Mouse (Mus musculus) cerebellum, postnatal 36 days (tissue): ENCODE data around the gene Pxmp4.

ENCODE experiments used
- DNase-seq, 2 experiments: peaks; one replicate each; pipeline ENCODE4 v3.0.0; 2021 to 2022; ENCODE audit warnings: mixed read lengths in 2 of 2

The Pxmp4 gene

GRCm38 (mm10) chr2:154603638-154604153 lies at the start of gene Pxmp4:
TSS of gene Pxmp4 (minus strand) at chr2:154603708.
- DNase-seq, result peak; percentile 99 to 100

DNA sequence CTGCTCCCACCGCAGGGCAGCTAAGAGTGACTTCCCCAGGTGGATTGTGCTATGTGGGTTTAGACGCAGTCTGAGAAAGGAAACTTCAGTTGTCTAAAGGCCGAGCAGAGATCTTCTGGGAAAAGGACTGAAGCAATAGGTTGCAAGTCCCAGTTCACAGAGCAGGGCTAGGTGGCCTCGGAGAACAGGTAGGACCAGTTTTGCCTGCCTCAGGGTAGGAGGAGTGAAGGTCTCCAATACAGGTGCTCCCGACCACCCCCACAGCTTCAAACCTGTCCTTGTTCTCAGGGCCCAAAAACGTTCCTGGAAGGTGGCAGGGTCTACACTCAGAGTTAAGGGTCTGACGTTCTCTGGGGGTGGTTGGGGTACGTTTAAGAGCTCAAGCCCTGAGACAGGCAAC lies 47.9 kb upstream of the Pxmp4 start, which contains the start of gene Chmp4b:
Gene Chmp4b (plus strand): TSS at position 343 of the 400 bp plus-strand sequence.
- no peak for DNase-seq

GRCm38 (mm10) chr2:154650404-154650803 lies 46.9 kb upstream of the Pxmp4 start:
- DNase-seq, result no peak

- DNase-seq, result peak; percentile 24 to 32
Measured at GRCm38 (mm10) chr2:154648086-154648485, 44.6 kb upstream of the Pxmp4 start.

DNA sequence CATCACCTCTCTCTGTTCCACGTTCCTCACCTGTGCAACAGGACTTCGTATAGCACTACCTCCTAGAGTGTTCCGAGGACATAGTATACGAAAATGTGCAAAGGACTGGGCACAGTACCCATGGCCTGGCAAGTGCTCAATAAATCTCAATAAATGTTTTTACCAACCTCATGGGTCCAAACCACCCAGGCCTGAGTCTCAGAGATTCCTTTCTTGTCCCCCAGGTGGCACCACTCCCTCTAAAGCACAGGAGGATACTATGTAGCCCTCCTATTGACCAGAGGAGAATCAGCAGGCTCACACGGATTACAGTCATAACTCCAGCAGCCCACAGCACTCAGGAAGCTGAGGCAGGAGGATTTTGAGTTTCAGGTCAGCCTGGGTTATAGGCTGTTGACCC lies 43.1 kb upstream of the Pxmp4 start:
- peak; percentile 31 to 33 for DNase-seq

DNA sequence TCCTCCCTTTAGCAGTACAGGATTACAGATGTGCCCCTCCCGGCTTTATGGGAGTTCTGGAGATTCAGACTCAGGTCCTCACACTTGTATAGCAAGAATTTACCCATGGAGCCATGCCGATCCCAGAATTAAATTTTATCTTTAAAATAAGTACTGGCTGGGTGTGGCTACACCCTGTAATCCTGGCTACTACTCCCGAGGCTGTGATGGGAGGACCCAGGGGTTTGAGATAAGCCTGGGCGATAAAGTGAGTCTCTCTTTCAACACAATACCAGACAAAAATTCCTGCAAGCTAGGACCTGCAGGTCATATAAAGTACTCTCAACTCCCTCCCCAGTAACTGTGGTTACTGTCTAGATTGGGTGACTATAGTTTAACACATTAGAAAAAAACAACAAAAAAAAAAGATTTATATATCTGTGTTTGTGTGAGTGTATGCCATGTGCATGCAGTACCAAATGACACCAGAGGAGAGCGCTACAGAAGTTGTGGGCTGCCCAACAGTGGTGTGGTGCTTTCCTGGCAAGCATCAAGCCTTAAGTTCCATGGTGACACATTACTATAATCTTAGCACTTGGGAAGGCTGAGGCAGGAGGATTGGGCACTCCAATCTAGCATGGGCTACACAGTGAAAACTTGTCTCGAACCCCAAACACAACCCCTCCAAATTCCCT lies 39.3 kb upstream of the Pxmp4 start:
- DNase-seq, result no peak

DNA sequence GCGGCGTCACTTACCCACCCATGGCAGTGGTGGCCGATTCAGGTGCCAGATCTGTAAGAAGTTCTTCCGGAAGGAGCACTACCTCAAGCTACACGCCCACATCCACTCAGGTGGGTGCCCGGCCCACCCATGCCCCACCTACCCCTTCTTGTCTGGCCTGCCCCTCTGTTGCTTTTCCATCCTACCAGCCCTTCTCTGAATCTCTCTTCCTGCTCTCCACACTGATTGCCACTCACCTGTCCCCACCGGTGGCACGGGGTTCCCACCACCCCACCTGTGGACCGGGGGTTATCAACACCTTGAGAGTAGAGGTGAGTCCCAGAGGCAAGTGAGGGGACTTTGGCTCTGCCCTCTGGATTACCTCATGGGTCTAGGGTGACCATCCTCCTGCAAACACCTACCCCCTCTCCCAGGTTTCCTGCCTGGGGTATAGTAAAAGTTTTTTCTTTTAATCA lies 38.5 kb upstream of the Pxmp4 start:
- DNase-seq, result no peak

DNA sequence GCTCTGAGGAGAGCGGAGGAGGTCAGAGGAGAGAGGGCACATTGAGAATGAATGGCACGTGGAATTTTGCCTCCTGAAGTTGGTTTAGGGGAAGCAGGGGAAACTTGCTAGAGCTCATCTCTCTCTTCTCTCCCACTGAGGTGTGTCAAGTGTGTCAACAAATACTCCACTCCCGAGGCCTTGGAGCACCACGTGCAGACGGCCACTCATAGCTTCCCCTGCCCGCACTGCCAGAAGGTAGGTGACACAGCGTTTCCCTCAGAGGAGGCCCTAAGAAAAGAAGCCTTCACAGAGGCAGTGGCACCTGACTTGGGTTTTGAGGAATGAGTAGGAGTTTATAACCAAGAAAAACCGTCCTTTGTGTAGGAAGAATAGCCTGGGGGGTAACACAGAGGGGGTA lies 37.7 kb upstream of the Pxmp4 start:
- DNase-seq, result no peak

- DNase-seq, result no peak
Measured at GRCm38 (mm10) chr2:154639115-154639514, 35.6 kb upstream of the Pxmp4 start.

DNA sequence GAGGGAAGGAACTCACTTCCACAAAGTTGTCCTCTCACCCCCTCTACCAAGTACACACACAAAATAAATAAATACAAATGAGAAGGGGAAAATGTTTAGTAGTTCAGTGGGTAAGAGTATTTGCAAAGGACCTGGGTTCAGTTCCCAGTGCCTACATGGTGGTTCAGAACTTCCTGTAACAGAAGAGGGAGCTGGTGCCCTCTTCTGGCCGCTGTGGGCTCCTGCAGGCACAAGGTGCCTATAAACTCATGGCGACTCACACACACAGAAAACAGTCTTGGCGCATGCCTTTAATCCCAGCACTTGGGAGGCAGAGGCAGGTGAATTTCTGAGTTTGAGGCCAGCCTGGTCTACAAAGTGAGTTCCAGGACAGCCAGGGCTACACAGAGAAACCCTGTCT lies 35.0 kb upstream of the Pxmp4 start:
- no peak for DNase-seq

- peak in 1 of 2 experiments; percentile 26 for DNase-seq
Measured at GRCm38 (mm10) chr2:154635826-154636225, 32.3 kb upstream of the Pxmp4 start.

DNA sequence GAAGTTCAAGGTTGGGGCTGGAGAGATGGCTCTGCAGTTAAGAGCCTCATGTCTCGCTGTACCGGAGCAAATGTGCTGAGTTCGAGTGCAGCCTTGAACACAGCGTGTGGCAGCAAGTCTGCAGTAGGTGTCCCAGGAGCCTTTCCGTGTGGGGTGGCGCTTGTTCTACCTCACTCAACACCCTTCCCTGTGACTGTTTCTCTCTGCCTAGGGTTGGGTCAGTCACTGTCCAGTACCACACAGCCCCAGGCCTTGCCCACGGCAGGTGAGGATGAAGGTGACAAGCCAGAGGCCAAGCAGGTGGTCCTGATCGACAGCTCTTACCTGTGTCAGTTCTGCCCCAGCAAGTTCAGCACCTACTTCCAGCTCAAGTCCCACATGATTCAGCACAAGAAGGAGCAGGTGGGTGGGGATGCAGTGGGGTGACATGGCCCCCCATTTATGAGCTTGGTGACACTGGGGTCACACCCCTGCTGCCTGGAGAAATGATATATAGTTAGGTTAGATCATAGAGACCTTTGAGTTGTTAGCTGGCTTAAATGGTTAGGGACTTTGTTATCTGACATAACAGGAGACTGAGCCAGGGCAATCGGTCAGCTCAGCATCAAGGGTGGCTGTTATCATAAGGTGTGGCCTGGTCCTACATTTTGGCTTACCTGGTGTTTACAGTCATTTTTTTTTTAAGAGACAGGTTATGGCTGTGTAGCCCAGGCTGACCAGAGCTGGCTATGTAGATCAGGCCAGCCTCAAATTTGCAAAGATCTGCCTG lies 30.6 kb upstream of the Pxmp4 start:
- no peak for DNase-seq

- no peak for DNase-seq
Measured at GRCm38 (mm10) chr2:154633039-154633742, 29.7 kb upstream of the Pxmp4 start.

DNA sequence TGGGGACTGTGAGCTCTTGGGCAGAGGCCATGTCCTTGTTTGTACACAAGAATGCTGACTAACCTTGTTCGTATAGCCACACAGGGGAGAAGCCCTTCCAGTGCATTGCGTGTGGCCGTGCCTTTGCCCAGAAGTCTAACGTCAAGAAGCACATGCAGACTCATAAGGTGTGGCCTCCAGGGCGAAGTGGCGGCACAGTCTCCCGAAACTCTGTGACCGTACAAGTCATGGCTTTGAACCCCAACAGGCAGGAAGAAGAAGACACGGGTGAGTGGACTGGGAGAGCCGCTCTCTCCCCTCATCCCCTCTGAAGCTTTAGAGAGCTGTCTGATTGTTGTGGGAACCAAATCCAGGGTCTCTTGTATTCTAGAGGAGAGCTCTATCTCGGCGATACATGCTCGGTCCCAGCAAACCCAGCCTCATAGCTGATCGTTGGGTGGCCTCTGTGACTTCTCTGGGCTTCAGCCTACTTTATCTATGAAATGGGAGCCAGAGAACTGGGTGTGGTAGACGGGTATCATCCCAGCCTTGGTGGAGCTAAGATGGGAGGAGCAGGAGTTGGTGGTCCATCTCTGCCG lies 28.8 kb upstream of the Pxmp4 start:
- no peak for DNase-seq

DNA sequence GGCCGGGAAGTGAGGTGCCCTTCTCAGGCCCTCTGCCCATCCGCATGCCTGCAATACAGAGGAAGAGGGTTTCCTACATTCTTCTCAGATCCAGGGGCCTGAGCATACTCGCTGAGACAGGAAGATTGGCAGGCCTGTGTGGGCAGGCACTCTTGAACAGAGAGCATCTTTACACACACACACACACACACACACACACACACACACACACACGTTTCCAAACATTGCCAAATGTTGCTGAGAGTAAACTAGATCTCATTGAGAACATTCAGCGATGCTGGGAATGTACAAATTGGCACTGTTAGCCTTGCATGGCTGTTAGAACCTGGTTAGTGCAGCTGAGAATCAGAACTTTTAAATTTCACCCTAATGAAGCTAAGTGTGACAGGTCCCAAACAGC lies 27.0 kb upstream of the Pxmp4 start:
- DNase-seq, result no peak

DNA sequence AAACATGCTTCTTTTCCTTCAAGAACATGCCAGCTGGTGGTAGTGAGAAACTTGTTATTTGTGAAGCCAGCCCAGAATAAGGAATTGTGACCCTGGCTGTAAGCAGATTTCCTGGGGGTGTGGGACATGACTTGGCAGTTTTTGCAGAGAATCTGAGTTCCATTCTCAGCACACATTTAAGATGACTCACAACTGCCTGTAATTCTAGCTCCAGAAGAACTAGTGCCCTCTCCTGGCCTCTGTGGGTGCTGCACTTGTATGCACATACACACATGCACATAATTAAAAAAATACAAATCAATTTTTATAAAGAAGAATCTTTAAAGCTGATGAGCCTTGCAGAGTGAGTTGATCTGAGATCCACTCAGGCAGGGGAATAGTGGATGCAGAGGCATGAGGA lies 20.6 kb upstream of the Pxmp4 start:
- no peak for DNase-seq

DNA sequence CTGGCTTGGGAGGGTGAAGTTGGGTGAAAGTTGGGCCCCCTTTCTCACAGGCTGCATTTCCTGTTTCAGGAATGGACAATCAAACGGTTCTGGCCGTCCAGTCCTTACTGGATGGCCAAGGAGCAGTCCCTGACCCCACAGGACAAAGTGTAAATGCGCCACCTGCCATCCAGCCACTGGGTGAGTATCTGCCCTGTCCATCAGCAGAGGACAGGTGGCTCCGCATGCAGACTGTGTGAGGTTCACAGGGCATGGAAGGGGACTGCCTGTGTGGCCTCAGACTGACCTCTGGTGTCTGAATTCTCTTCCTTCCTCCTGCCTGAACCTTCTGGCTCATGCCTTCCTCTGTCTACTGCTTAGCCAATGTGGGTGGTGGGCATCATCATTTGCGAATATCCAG lies 18.2 kb upstream of the Pxmp4 start:
- no peak for DNase-seq

GRCm38 (mm10) chr2:154617061-154617460 lies 13.6 kb upstream of the Pxmp4 start:
- DNase-seq, result no peak

DNA sequence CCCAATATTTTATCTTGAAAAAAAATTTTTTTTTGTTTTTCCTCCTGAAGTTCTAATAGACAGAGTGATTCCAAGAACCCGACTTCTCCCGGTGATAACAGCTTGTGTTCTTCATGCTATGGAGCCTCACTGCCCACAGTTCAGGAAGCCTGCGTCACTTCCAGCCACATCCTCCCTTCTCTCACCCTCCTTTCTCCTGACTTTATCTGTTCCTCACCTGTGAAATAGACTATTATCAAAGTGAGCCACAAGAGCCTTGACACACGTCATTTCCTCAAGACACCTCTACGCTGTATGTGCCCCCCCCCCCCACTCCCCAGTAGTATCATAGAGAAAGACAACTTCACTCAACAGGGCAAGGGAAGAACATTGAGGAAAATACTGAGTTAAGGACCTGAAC lies 12.2 kb upstream of the Pxmp4 start:
- DNase-seq, result no peak

- DNase-seq, result peak; percentile 51 to 67
Measured at GRCm38 (mm10) chr2:154614841-154615576, 11.5 kb upstream of the Pxmp4 start.

DNA sequence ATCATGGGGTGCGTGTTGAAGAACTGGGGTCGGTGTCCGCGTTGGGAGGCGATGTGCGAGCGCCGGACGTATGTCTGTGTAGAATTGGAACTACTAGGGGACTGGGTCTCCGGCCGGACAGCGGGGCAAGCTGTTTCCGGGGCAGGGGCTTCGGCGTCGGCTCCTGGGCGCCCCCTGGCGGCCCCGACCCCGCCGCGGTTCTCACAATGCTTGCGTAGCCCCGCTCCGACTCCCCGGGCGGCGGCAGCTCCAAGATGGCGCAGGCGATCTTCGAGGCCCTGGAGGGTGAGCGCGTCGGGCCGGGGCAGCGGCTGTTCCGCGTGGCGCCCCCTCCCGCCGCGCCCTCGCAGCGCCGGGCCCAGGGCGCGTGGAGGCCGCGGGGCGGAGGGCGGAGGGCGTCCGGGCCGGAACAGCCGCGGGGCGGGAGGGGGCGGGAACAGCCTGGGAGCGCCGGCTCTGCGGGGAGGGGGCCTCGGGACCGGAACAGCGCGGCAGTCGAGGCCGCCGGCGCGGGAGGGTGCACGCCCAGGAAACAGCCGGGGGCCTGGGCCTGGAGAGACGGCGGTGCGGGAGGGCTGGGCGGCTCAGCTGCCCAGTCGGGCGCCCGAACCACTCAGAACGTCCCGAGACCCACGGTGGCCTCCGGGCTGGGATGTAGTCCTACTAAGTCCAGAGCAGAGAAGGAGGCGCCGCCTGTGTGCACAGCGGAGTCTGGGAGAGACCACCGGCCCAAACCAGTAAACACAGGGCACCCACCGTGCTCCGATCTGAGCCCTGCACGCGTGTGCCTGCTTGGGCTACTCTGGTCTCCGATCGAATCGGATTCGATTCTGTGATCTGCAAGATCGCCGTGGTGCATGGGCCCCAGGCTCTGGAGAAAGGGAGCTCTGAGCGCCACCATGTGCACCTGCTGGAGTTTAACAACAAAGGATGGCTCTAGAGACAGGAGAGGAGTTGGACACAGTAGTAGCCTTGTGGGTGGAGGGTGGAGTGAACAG lies 9.9 kb upstream of the Pxmp4 start, which contains the start of the genes Zfp341 and 4930519P11Rik:
Gene Zfp341 (plus strand): TSS at position 180 of the 998 bp plus-strand sequence.
Gene 4930519P11Rik (minus strand): TSS at position 320 of the 998 bp plus-strand sequence.
- peak; percentile 85 to 90 for DNase-seq
